Mouse (Mus musculus): Measurements from ENCODE around the gene Syne1.
"Not testable (repeated sequence)": the region's sequence is repeated elsewhere in the genome, so short reads cannot be mapped to it uniquely, and the experiment has no call there.

The Syne1 gene

DNA sequence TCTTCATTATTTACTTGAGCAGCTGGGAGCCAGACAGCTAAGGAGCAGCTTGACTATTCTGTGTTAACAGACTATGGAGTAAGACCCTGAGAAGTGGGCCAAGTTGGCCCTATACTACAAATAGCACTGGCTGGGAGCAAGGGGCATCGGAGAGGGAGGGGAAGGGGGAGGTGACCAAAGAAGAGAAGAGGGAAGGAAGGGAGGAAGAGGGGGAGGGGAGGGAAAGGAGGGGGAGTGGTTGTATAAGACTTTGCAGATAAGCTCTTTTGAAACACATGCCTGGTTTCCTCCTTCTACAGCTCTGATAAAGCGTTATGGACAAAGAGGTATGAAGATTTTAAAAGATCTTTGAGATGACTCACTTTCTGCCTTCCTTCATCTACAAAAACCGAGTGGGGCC, 36.0 kb downstream of the Syne1 start:
- DNase-seq (ENCODE audit: low spot score), result no peak

DNA sequence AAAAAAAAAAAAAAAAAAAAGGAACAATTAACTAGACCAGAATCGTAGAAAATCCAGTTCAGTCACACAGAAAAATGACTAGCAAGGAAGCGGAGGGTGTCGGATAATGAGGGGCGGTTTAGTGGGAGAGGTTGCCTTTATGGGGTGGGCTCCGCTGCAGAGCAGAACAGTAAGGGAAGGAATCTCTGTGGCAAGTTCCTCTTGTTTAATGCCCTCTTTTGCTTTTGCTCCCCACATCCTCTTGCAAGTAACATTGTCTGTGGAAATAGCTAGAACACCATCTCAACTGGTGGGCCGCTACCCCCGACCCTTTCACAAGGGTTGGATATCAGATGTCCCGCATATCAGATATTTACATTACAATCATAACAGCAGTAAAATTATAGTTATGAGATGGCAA, 37.1 kb downstream of the Syne1 start:
- no peak for DNase-seq (ENCODE audit: low spot score)

DNA sequence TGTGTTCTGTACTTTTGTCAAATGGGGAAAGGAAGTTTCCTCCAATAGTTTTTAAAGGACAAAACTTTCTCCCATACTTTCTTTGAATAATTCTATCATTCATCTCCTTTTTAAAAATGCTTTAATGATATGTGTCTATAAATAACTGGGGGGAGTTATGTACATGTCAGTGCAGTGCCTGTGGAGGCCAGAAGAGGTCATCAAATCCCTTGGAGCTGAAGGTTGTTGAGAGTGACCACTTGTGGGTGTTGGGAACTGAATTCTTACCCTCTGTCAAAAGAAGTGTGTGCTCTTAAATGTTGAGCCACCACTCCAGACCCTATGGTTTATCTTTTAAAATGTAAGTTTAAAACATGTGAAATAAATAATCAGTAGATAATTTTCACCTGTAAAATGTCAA, 39.0 kb downstream of the Syne1 start:
- no peak for DNase-seq (ENCODE audit: low spot score)

DNA sequence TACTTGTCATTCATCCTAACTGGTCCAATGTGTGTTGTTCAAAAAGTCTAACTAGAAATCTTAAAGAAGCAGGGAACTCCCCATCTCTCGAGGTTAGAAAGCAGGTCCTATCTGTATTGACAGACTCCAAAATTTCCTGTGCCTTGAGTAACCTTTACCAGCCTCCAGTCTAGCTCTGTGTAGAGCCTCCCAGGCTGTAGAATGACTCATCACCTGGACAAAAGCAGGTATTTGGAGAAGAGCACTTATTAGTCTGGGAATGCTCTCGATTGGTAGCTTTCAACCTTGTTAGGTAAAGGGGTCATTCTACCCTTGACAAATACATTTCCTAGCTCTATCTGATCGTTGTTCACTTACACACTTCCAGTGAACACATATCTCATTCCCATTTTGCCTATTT, 39.9 kb downstream of the Syne1 start:
- DNase-seq (ENCODE audit: low spot score), result no peak

DNA sequence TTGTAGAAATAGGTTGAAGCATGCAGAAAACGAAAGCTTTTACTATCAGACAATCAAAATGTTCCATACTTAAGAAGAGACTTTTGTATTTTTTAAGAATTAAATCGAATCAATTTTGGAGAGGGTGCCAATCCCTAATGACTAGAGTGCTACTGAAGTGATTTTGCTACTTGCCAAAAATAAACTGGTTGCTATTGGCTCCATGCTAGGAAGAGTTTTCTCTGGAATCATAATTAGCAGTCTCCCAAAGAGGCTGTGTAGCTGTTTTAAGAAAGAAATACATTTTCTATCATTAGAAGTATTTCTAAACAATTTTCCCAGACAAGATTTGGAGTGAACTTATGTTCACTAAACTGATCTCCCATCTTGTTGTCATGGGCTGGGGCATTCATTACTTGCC, 43.8 kb downstream of the Syne1 start:
- DNase-seq (ENCODE audit: low spot score), result no peak

DNA sequence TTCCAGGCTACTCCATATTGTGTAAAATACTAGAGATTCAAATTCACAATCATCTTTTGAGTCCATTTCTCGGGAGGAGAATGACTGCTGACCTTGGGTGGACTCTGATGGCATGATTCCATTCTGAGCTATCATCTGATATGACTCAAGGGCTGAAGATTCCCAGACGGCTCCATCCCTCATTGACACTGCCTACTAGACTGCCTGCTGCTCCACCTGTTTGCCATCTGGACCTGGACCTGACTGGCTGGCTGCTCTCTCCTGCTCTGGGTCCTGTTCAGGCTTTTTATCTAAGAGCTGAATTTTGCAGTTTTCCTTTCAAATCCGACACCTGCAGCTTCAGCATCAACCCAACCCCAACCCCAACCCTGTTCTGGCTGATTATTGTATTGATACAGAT, 46.5 kb downstream of the Syne1 start:
- DNase-seq (ENCODE audit: low spot score), result no peak

DNA sequence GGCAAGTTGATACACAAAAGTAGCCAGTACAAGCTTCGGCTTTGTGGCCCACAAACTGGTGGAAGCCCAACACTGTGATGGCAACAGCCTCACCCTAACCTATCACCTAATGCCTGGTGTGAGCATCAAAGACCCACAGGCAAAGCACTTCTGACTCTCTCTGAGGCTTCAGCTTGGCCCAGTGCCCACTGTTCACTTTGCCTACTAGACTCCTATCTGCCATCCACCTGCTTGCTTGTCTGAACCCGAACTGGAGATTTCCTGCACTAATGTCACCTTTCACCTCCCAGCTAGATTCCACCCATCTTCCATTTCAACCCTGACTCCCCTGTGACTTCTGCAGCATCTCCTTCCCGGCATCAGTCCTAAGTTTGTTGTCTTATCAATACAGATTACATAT, 47.4 kb downstream of the Syne1 start:
- DNase-seq (ENCODE audit: low spot score), result no peak

DNA sequence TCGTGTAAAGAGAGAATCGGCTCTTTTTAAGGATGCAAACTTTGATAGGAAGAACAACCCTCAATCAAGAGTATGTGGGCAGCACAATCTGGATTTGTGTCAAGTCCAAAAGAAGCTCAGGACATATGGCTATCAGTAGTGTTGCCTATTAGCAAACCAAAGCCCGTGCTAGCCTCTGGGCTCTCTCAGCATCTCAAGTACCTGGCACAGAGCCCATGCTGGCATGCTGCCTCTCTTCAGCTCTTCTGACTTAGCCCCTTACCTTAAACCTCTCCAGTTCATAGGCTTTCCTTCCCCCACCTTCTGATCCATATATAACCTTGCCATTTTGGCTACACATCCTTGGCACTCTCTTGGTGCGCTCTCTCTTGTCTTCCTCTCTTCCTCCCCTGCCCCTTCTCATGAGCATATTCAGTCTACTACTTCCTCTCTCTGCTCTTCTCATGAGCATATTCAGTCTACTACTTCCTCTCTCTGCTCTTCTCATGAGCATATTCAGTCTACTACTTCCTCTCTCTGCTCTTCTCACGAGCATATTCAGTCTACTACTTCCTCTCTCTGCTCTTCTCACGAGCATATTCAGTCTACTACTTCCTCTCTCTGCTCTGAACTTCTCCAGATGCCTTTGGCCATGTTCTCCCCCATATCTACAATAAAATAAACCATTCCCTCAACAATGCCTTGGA, 51.5 kb downstream of the Syne1 start:
- DNase-seq (ENCODE audit: low spot score), result not testable (repeated sequence)

DNA sequence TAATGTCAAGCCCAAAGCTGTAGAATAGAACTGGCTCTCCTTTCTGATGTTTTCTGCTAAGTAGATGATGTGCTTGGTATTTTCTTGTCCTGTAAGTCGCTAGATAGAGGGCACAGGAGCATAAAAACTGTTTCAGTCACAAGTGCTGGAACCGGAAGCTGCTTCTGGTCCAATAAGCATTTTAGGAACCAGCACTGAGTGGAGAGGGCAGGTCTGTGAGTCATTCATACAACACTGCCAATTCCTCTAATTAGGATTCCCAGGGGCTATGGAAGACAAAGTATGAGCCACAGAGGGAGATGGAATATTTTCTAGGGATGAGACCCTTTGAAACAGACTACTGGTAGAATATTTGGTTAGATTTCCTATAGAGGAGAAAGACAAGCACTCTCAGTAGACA, 53.4 kb downstream of the Syne1 start:
- no peak for DNase-seq (ENCODE audit: low spot score)

DNA sequence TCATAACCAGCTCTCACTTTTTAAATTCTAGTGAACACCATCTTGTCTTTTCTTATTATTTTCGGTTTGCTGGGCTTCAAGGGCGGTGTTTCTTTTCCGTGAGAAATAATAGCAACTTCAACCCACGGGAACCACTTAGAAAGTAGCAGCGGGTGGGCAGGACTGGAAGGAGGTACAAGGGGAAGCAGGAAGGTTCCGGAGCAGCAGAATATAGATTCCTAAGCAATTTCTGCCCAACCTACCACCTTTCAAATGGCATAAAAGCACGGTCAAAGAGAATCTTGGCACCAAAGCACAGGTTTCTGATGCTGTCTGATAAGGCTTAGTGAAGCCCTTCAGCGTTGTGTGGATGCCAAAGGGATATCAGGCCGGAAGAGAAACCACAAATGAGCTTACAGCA, 60.2 kb downstream of the Syne1 start:
- no peak for DNase-seq (ENCODE audit: low spot score)

DNA sequence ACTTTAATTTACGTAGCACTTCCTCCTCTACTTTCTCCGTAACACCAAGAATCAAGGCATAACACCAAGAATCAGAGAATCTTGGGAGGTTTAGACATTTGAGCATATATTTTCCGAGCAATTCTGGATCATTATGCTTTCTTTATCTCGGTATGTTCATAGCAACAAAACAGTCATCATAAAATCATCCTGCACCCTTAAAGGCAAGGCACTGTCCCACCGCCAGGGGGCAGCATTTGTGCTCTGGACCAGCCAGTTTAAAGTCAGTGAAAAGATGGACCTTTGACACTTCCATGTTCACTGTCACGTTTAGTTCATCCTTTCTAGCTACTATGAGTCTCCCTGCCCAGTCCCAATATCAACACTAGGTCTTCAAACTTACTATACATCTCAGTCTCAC, 61.3 kb downstream of the Syne1 start:
- no peak for DNase-seq (ENCODE audit: low spot score)

DNA sequence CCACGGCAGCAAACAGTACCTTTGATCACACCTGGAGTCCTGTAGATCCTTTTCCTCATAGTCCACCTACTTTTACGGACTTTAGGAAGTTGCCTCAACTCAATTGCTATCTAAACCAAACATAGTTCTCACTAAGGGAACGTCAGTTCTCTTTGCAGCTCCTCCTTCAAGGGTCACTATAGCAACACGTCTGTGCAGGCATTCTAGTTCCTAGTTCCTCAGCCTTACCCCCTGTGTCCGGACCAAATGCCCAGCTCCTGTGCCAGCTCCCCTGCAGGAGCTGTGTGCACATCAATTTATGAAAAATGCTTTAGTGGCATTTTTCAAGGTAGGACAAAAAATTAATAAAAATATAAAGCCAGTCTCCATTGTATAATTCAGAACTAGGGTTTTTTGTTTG, 63.2 kb downstream of the Syne1 start:
- DNase-seq (ENCODE audit: low spot score), result no peak

DNA sequence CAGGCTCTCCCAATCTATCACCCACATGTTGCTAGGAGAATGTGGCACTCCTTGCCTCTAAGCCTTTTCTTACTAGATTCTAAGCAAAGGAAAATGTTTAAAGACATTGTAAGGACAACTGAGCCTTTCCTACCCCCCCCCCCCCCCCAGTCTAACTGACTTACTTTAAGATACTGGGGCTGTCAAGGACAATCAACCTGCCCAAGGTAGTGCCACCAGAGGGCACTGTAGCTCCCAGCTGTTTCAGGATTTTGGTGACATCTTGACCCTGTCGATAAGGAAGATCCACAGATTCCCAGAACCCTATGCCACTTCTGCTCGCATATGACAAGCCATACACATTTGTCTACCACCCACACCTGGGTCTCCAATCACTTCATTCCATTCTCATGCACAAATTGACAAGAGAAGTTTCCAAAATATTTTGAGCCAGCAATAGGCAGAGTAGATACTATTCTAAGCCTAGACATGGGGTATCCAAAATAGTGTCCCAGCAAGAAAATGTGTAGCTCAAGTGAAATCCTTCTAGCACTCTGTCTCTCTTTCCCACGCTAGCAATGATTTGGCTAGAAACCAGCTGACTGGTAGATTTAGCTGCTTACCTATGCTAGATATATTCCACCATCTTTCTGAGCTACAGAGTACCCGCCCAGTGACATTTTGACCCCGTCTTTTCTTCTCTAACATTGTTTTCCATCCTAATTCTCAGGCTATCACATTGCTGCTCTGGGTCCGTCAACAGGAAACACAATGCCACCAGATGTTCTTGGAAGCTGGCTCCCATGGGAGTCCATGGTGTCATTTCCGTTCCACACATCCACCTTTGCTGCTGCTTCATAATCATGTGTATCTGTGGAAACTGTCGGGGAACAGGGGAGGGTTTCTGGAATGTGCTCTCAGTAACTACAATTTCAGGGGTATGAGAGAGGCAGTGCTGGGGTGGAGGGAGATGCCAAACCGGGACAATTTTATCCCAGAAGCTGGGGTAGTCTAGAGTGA, 70.4 kb downstream of the Syne1 start:
- DNase-seq (ENCODE audit: low spot score), result no peak

DNA sequence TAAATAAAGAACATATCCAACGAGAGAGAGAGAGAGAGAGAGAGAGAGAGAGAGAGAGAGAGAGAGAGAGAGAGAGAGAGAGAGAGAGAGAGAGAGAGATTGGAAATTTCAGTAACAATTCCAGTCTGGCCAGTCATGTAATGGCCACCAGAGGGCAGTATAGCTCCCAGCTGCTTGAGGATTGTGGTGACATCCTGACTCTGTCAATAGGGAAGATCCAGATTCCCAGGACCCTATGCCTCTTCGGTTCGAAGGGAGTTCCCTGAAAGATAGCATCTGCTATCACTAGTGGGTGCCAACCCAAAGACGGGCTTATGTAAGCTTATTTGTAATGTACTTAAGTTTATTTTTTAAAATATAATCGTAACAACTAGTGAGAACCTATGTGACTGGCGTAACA, 71.2 kb downstream of the Syne1 start:
- no peak for DNase-seq (ENCODE audit: low spot score)

DNA sequence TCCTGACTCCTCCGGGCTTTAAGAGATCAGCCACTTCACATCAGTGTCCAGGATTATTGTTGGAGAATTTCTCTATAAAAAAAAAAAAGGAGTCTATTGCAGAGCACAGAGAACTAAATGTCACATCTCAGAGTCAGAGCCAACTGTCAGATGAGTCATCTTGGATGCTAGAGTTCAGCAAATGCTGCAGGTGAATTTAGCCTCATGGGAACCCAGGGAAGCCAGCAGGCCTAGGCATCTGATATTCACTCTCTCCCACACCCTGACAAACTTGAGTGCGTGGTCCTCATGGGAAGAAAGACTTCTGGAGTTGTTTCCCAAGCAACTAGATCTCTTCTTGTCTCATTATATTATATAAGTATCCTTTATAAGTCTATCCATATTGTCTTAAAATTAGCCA, 82.6 kb downstream of the Syne1 start:
- no peak for DNase-seq (ENCODE audit: low spot score)

DNA sequence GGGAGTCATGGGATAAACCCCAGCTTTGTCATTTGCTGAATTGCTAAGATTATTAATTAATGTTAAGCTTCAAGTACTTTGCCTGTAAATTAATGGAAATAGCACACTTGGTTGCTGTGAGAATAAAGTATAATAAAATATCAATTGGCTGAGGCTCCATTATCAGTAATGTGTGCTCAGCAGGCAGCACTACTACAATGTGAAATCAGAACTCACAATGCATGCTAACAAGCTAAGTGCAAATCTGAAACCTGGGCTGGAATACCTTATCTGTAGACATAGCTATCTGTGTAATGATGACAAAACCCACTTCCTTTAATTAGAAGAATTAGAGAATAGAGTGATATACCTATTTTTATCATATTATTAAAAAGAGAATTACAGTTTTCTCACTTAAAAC, 97.5 kb downstream of the Syne1 start:
- DNase-seq (ENCODE audit: low spot score), result no peak

DNA sequence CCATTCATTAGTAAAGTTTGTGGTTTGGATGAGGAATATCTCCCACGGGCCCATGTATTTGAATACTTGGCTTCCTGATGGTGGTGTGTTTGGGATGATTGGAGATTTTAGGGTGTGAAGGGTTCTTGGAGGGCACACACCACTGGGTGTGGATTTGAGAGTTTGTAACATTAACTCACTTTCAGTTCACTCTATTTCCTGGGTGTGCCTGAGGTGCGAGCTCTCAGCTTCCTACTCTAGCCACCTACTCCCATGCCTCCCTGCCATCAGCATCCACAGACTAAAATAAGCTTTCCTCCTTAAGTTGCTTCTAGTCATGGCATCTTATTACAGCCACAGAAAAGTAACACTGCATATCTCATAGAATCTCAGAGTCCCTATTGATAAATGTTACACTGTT, 101.3 kb downstream of the Syne1 start:
- DNase-seq (ENCODE audit: low spot score), result no peak

DNA sequence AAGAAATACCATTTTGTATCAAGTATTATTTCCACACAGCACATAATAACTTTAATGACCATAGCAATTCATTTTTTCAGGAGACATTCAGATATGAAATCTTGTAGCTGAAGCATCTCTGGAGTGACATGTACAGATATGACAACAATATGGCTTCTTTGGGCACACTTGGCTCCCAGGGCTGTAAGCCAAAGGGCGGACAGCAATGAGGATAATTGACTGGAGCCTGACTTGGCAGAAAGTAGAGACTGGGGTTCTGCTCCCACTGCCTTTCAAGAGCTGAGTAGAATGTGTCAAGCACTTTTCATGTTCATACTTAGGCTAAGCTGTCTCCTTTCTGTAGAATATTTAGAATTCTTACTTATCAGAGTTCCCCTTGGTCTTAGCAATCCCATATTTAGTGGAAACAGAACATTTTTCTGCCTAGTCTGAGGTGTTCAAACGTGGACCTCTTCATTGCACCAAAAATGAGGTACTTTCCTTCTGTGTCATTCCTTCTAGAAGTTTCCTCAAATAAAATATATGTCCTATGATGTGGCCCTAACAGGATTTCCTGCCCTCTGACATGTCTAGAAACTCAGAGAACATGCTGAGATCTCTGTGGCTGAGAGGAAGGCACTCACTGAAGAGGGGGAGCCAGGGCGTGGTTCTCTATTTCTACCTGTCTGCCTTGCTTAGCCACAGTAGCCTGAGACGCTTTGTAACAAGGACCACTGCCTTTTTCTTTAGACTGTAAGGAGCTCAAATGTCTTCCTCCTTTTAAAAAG, 103.1 kb downstream of the Syne1 start:
- DNase-seq (ENCODE audit: low spot score), result no peak

DNA sequence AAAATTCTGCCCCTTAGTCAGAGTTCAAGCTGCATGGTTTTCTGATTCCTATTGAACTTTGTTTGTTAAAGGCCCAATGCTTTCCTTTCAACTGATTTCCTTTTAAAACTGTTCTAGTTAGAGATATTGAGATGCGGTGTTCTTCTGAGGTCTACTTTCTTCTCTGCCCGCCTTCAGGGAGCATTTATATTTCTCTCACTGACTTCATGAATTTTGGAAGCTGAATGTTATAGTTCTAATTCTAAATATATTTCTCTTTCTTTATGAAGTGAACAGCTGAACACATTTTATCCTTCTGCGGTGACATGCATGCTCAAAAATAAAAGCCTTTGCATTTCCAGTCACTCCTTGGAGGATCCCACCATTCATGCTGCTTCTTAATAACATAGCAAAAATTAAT, 106.0 kb downstream of the Syne1 start:
- DNase-seq (ENCODE audit: low spot score), result no peak

DNA sequence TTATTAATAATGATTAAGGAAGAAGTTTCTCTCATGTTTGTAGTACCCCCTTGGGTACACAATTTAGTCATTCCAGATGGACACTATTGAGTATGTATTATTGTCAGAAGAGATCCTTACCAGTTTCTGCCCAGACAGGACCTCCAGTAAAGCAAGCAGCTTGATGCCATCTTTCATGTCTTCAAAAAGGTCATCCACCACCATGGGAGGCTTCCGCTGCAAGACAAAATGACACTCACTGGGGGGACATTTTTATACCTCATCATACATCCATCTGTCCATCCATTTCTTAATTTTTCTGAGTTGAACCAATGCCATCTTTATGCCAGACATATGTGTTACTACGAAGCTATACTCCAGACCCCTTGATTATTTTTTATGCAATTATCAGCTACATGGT, 108.3 kb downstream of the Syne1 start:
- DNase-seq (ENCODE audit: low spot score), result no peak

DNA sequence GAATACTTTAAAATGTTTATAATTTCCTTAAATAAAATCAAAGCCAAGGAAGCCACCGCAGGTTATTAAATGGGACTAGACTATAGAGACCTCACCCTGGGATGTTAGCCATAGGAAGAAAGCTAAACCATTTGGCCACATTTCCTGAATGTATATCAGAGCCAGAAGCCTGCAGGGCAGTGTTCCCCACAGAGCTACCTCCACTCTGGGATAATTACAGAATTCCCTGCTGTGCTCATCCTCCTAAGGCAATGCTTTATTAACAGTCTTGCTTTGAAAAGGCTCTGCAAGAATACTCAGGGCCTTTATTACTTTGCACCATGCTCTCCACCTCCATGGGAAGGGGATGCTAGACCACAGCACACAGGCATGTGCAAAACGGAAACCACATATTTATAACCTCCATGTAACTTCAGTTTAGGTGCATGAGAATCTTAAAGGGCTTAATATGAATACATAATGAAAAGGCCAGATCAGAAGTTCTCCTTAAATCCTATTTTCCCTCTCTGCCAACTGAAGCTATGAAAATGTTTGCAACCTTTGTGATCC, 111.4 kb downstream of the Syne1 start:
- no peak for DNase-seq (ENCODE audit: low spot score)

DNA sequence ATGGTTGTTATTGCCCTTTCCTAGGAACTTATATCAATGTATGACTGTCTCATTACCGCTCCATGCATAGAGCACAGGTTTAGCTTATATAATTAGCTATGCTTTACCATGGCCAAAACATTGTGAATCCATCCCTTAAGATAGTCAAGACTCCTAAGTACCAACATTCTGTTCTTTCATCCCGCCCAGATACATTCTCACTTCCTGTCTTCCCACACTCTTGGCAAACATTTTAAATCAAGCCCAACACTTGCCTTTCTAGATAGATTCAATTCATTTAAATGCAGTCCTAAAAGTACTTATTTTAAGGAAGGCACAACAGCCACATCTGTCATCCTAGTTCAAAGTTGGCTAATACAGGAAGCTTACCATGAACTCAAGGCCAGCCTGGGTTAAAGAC, 113.5 kb downstream of the Syne1 start:
- no peak for DNase-seq (ENCODE audit: low spot score)

DNA sequence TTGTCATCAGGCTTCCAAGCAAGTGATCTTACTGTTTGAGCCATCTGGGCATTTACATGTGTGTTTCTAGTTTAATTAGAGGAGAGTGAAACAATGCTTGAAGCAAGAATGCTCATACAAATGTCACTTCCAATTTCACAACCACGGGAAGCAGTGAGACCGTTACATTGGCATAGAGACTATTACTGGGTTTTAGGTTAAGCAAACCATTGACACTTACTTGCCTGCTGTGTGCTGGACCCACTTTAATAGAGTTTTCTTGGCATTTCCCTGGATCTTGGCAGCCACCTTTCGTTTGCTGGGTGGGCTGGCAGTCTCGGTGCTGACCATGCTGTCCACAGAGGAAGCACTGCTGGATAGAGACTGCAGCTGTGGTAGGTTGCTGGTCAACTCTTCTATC, 127.3 kb downstream of the Syne1 start:
- no peak for DNase-seq (ENCODE audit: low spot score)

All from urinary bladder, postnatal 10 days (tissue).